In genomic region chr13:60126338-60126737, GRCm38 (mm10) we compare ENCODE assay signal across 12 mouse cellular contexts. TPM values are rescaled to one million over a fixed set of nuclear protein-coding genes. Genes with fewer than 3 reads are reported as not detected.
DNase-seq lines count a peak whose midpoint lies in the region; ATAC-seq lines count a peak whose summit lies in the region.
"Had no signal": no experiment of that assay in that cellular context is flagged by ENCODE, and none has a peak within 500 bp of the region (broad histone marks: within the 10 kb centered on the region; RNA-seq: fewer than 3 reads in every experiment).

No protein-coding gene starts in this region.

- peak overlapping the region; percentile 39 for H3K4me2 ChIP-seq in embryonic facial prominence, embryonic 13.5 days
- H3K4me2 ChIP-seq in forebrain, embryonic 11.5 days (ENCODE audit: low read depth, low read length, severe bottlenecking) = 0 out of 2 replicates have a peak overlapping the region, but pooled peaks have one; percentile 24
- peak overlapping the region; percentile 48 for H3K4me2 ChIP-seq in hindbrain, embryonic 15.5 days
- peak overlapping the region; percentile 38 for H3K4me2 ChIP-seq in midbrain, embryonic 14.5 days (ENCODE audit: low read length)
- H3K4me2 ChIP-seq: intestine, embryonic 15.5 days had no signal

- H3K9ac ChIP-seq in embryonic facial prominence, embryonic 13.5 days = no peak overlapping the region
- H3K9ac ChIP-seq in forebrain, embryonic 11.5 days (ENCODE audit: low read length) = no peak overlapping the region
- no peak overlapping the region for H3K9ac ChIP-seq in hindbrain, embryonic 15.5 days
- 0 out of 2 replicates have a peak overlapping the region, but pooled peaks have one; percentile 20 for H3K9ac ChIP-seq in midbrain, embryonic 14.5 days (replicated peaks; ENCODE audit: low read length)
- H3K9ac ChIP-seq: intestine, embryonic 15.5 days had no signal

- ATAC-seq in embryonic facial prominence, embryonic 13.5 days (ENCODE audit: insufficient number of reproducible peaks, insufficient read depth, low FRiP score, low TSS enrichment, low read depth) = no peak
- ATAC-seq in forebrain, embryonic 11.5 days (replicated peaks; ENCODE audit: low FRiP score) = no peak
- peak; percentile 52; the same call in 1 of the 2 replicates for ATAC-seq in hindbrain, embryonic 15.5 days (ENCODE audit: low FRiP score, low read depth)
- ATAC-seq in midbrain, embryonic 14.5 days (ENCODE audit: low FRiP score, low TSS enrichment) = no peak
- ATAC-seq in megakaryocyte, adult 5-6 weeks (ENCODE audit: poor library complexity, severe bottlenecking) = no peak
- ATAC-seq: intestine, embryonic 15.5 days had no signal

- no peaks in the 10 kb centered on the region for H3K9me3 ChIP-seq in embryonic facial prominence, embryonic 13.5 days
- no peaks in the 10 kb centered on the region for H3K9me3 ChIP-seq in forebrain, embryonic 11.5 days (ENCODE audit: control insufficient read depth, low read length)
- no peaks in the 10 kb centered on the region for H3K9me3 ChIP-seq in hindbrain, embryonic 15.5 days
- no peaks in the 10 kb centered on the region for H3K9me3 ChIP-seq in midbrain, embryonic 14.5 days (ENCODE audit: control insufficient read depth, low read length)
- H3K9me3 ChIP-seq: heart, embryonic 10.5 days; intestine, embryonic 15.5 days had no signal

- intact Hi-C loops in left cerebral cortex, postnatal 4 days (cut with DNase I) = no loop called here

- H3K4me3 ChIP-seq in embryonic facial prominence, embryonic 13.5 days = 0 out of 2 replicates have a peak overlapping the region, but pooled peaks have one; percentile 7
- H3K4me3 ChIP-seq in forebrain, embryonic 11.5 days (ENCODE audit: low read depth, low read length) = no peak overlapping the region
- peak overlapping the region; percentile 20; the same call in 1 of the 2 replicates for H3K4me3 ChIP-seq in hindbrain, embryonic 15.5 days
- 0 out of 2 replicates have a peak overlapping the region, but pooled peaks have one; percentile 3 for H3K4me3 ChIP-seq in midbrain, embryonic 14.5 days (replicated peaks; ENCODE audit: low read depth, low read length)
- H3K4me3 ChIP-seq: heart, embryonic 10.5 days; intestine, embryonic 15.5 days had no signal

- H3K27me3 ChIP-seq in embryonic facial prominence, embryonic 13.5 days = no peaks in the 10 kb centered on the region
- no peaks in the 10 kb centered on the region; the same call in 1 of the 2 replicates for H3K27me3 ChIP-seq in forebrain, embryonic 11.5 days (ENCODE audit: control insufficient read depth, insufficient read depth, low read length)
- peaks cover 3% of the 10 kb centered on the region; the same call in 1 of the 2 replicates for H3K27me3 ChIP-seq in hindbrain, embryonic 15.5 days
- H3K27me3 ChIP-seq in midbrain, embryonic 14.5 days (ENCODE audit: control insufficient read depth, insufficient read depth, low read length) = no peaks in the 10 kb centered on the region

- no peaks in the 10 kb centered on the region for H3K36me3 ChIP-seq in embryonic facial prominence, embryonic 13.5 days
- no peaks in the 10 kb centered on the region for H3K36me3 ChIP-seq in forebrain, embryonic 11.5 days (ENCODE audit: control insufficient read depth, insufficient read depth, low read length)
- no peaks in the 10 kb centered on the region for H3K36me3 ChIP-seq in hindbrain, embryonic 15.5 days
- no peaks in the 10 kb centered on the region for H3K36me3 ChIP-seq in midbrain, embryonic 14.5 days (ENCODE audit: control insufficient read depth, insufficient read depth, low read length)
- H3K36me3 ChIP-seq: heart, embryonic 10.5 days; intestine, embryonic 15.5 days had no signal

- 51% methylated on average over 19 of the region's 19 CpGs for WGBS in embryonic facial prominence, embryonic 13.5 days
- 61% methylated on average over 19 of the region's 19 CpGs for whole genome bisulfite sequencing in forebrain, embryonic 11.5 days
- WGBS in hindbrain, embryonic 15.5 days = 39% methylated on average over 19 of the region's 19 CpGs
- 58% methylated on average over 19 of the region's 19 CpGs for WGBS in midbrain, embryonic 14.5 days

- no peak for DNase-seq in forebrain, embryonic 11.5 days (ENCODE audit: low spot score)
- no peak for DNase-seq in midbrain, embryonic 14.5 days
- no peak for DNase-seq in adrenal gland, postnatal 36 days
- DNase-seq in left cerebral cortex, postnatal 4 days = no peak
- DNase-seq: adrenal gland, postnatal 25 days; cerebellum, adult 11 months; spleen, adult 18-20 months had no signal

- no peak overlapping the region for H3K27ac ChIP-seq in embryonic facial prominence, embryonic 13.5 days
- H3K27ac ChIP-seq in forebrain, embryonic 11.5 days (ENCODE audit: low read depth, low read length) = peak overlapping the region; percentile 68
- no peak overlapping the region for H3K27ac ChIP-seq in hindbrain, embryonic 15.5 days (replicated peaks)
- 0 out of 2 replicates have a peak overlapping the region, but pooled peaks have one; percentile 20 for H3K27ac ChIP-seq in midbrain, embryonic 14.5 days (replicated peaks; ENCODE audit: low read depth, low read length)
- H3K27ac ChIP-seq: heart, embryonic 10.5 days; intestine, embryonic 15.5 days had no signal

- peaks cover 23% of the 10 kb centered on the region for H3K4me1 ChIP-seq in embryonic facial prominence, embryonic 13.5 days
- peaks cover 31% of the 10 kb centered on the region for H3K4me1 ChIP-seq in forebrain, embryonic 11.5 days (replicated peaks; ENCODE audit: control insufficient read depth, insufficient read depth, low read length)
- H3K4me1 ChIP-seq in hindbrain, embryonic 15.5 days (replicated peaks) = peaks cover 28% of the 10 kb centered on the region
- peaks cover 20% of the 10 kb centered on the region for H3K4me1 ChIP-seq in midbrain, embryonic 14.5 days (ENCODE audit: control insufficient read depth, insufficient read depth, low read length)

RNA-seq across cellular contexts. Expression of gene Gas1, which starts 50.8 kb away (rescaled TPM):
- 188 and 209 TPM in 2 replicates for polyA plus RNA-seq in embryonic facial prominence, embryonic 13.5 days (2015; fragmentation: Nextera tagmentation; extraction: Ambion mirVana)
- polyA plus RNA-seq in forebrain, embryonic 11.5 days (2014; fragmentation: Nextera tagmentation; extraction: Ambion mirVana) = 185 and 192 TPM in 2 replicates
- 24.8 and 28.7 TPM in 2 replicates for polyA plus RNA-seq in hindbrain, embryonic 15.5 days (2015; fragmentation: Nextera tagmentation; extraction: Ambion mirVana)
- 13.8 and 24.2 TPM in 2 replicates for polyA plus RNA-seq in midbrain, embryonic 14.5 days (2014; fragmentation: Nextera tagmentation; extraction: Ambion mirVana)
- 10 to 100 TPM; 35.6 to 72.4 TPM for total RNA-seq in adrenal gland, postnatal 36 days (2021)
- 0.27 TPM in 1 of 2 replicates, not detected in the other for total RNA-seq in megakaryocyte, adult 5-6 weeks (2015)
- not detected in 2 replicates for total RNA-seq in megakaryocyte, adult 5-6 weeks (2017)
- 10 to 100 TPM; 13.0 to 14.4 TPM for total RNA-seq in left cerebral cortex, postnatal 4 days (2021)

Comparison
In these comparisons a context has a peak if more than half of its experiments do, and no peak if none do; other contexts are left out.
1. H3K27ac ChIP-seq: peak in forebrain, embryonic 11.5 days (single experiment) and midbrain, embryonic 14.5 days (single experiment); none in embryonic facial prominence, embryonic 13.5 days (single experiment) and hindbrain, embryonic 15.5 days (single experiment).
2. Peak in every context shown above with its lines, with median percentiles within 50 percentile points of each other: H3K4me2 ChIP-seq.